Mouse (Mus musculus) forebrain, embryonic 16.5 days (tissue): ENCODE data around the gene Cdk5r2. TPM values are rescaled to one million over a fixed set of nuclear protein-coding genes. Genes with fewer than 3 reads are reported as not detected.

ENCODE experiments used
- ATAC-seq: fragments of 200-750 bp; cut with Nextera tagmentation; 2 replicates; pipeline ENCODE4 v1.8.0; 2017; ENCODE audit warnings: mild to moderate bottlenecking, moderate library complexity
- H3K27ac ChIP-seq: fragments of 300-500 bp; sonication (generic); 2 replicates; pipeline ENCODE4 v1.5.1; 2014; ENCODE audit warnings: low read length, control low read depth
- H3K27me3 ChIP-seq: fragments of 300-500 bp; sonication (generic); replicated peaks from 2 replicates; pipeline ENCODE4 v1.6.1; 2014; ENCODE audit warnings: low read length; ENCODE audit not compliant: control insufficient read depth, insufficient read depth
- H3K36me3 ChIP-seq: fragments of 300-500 bp; sonication (generic); 2 replicates; pipeline ENCODE4 v1.6.1; 2014; ENCODE audit not compliant: control insufficient read depth, insufficient read depth
- H3K4me1 ChIP-seq: fragments of 300-500 bp; sonication (generic); replicated peaks from 2 replicates; pipeline ENCODE4 v1.6.1; 2014; ENCODE audit warnings: low read length; ENCODE audit not compliant: control insufficient read depth, insufficient read depth
- H3K4me2 ChIP-seq: fragments of 300-500 bp; sonication (generic); 2 replicates; pipeline ENCODE4 v1.6.1; 2014; ENCODE audit warnings: mild to moderate bottlenecking, low read length, control low read depth
- H3K4me3 ChIP-seq: fragments of 300-500 bp; sonication (generic); replicated peaks from 2 replicates; pipeline ENCODE4 v1.5.1; 2014; ENCODE audit warnings: mild to moderate bottlenecking, low read length, control low read depth
- H3K9ac ChIP-seq: fragments of 300-500 bp; sonication (generic); replicated peaks from 2 replicates; pipeline ENCODE4 v1.6.1; 2014; ENCODE audit warnings: low read depth, low read length, control low read depth
- H3K9me3 ChIP-seq: fragments of 300-500 bp; sonication (generic); 2 replicates; pipeline ENCODE4 v1.6.1; 2016; ENCODE audit warnings: low read length; ENCODE audit not compliant: control insufficient read depth
- WGBS: fragments of 180-500 bp; shearing (Covaris S2); extraction: QIAGEN DNeasy Blood & Tissue Kit; methylation state at CpG from one replicate; pipeline ENCODE4 v1.1.7; 2014; 5-methylcytosine and 5-hydroxymethylcytosine counted together
- polyA plus RNA-seq: library from polyadenylated mRNA; unstranded; fragments of >200 nt; fragmentation: Nextera tagmentation; extraction: Ambion mirVana; gene quantifications from 2 replicates; pipeline ENCODE4 v1.2.1, GENCODE M21; 2015

Gene Cdk5r2
- polyA plus RNA-seq, 1 experiment from 2014 or later: 2.8 TPM

- Histone ChIP-seq H3K36me3 (no peaks in the 10 kb centered on the region), H3K9me3 (no peaks in the 10 kb centered on the region), H3K4me3 (no peak overlapping the region), H3K27me3 (0 out of 2 replicates have a peak, but pooled peaks cover 8% of the 10 kb centered on the region), H3K4me1 (peaks cover under 1% of the 10 kb centered on the region), H3K27ac (no peak overlapping the region), H3K4me2 (no peak overlapping the region), H3K9ac (no peak overlapping the region)
- 41% methylated on average over 9 of the region's 9 CpGs for WGBS
- no peak for ATAC-seq
Measured at GRCm38 (mm10) chr1:74846341-74846740, 8.4 kb upstream of the Cdk5r2 start.

GRCm38 (mm10) chr1:74848946-74849345, 5.8 kb upstream of the Cdk5r2 start:
- H3K9me3 ChIP-seq: no peaks in the 10 kb centered on the region
- H3K36me3 ChIP-seq: no peaks in the 10 kb centered on the region
- 46% methylated on average over 5 of the region's 5 CpGs for WGBS
- peaks cover 3% of the 10 kb centered on the region for H3K4me1 ChIP-seq
- H3K4me2 ChIP-seq: no peak overlapping the region
- ATAC-seq: no peak
- H3K4me3 ChIP-seq: no peak overlapping the region
- no peak overlapping the region for H3K9ac ChIP-seq
- no peak overlapping the region for H3K27ac ChIP-seq
- peaks cover 13% of the 10 kb centered on the region for H3K27me3 ChIP-seq

- H3K36me3 ChIP-seq: no peaks in the 10 kb centered on the region
- H3K4me1 ChIP-seq: peaks cover 11% of the 10 kb centered on the region
- H3K4me3 ChIP-seq: no peak overlapping the region
- 20% methylated on average over 6 of the region's 6 CpGs for WGBS
- H3K27me3 ChIP-seq: peaks cover 16% of the 10 kb centered on the region
- no peak for ATAC-seq
- H3K9me3 ChIP-seq: no peaks in the 10 kb centered on the region
- H3K9ac ChIP-seq: no peak overlapping the region
- H3K27ac ChIP-seq: no peak overlapping the region
- no peak overlapping the region for H3K4me2 ChIP-seq
Measured at GRCm38 (mm10) chr1:74850251-74850650, 4.5 kb upstream of the Cdk5r2 start.

- Histone ChIP-seq H3K4me3 (no peak overlapping the region), H3K4me2 (no peak overlapping the region), H3K4me1 (peaks cover 20% of the 10 kb centered on the region), H3K9me3 (no peaks in the 10 kb centered on the region), H3K9ac (no peak overlapping the region), H3K27me3 (peaks cover 19% of the 10 kb centered on the region), H3K27ac (no peak overlapping the region), H3K36me3 (no peaks in the 10 kb centered on the region)
- 7% methylated on average over 6 of the region's 6 CpGs for WGBS
- ATAC-seq: no peak
Measured at GRCm38 (mm10) chr1:74851001-74851775, 3.5 kb upstream of the Cdk5r2 start.

- peak overlapping the region; percentile 90 for H3K9ac ChIP-seq
- H3K36me3 ChIP-seq: no peaks in the 10 kb centered on the region
- 0% methylated on average over 34 of the region's 48 CpGs for WGBS
- H3K27me3 ChIP-seq: peaks cover 36% of the 10 kb centered on the region
- H3K27ac ChIP-seq: peak overlapping the region; percentile 41; the same call in 1 of the 2 replicates
- peak; percentile 3; the same call in 1 of the 2 replicates for ATAC-seq
- H3K4me2 ChIP-seq: peak overlapping the region; percentile 83
- H3K9me3 ChIP-seq: no peaks in the 10 kb centered on the region
- peak overlapping the region; percentile 88 for H3K4me3 ChIP-seq
- H3K4me1 ChIP-seq: peaks cover 52% of the 10 kb centered on the region
Measured at GRCm38 (mm10) chr1:74855156-74855555, 422 bp downstream of the Cdk5r2 start.

GRCm38 (mm10) chr1:74855651-74856438, 1.1 kb downstream of the Cdk5r2 start:
- H3K9ac ChIP-seq: peak overlapping the region; percentile 90
- H3K36me3 ChIP-seq: no peaks in the 10 kb centered on the region
- H3K4me2 ChIP-seq: peak overlapping the region; percentile 83
- H3K9me3 ChIP-seq: no peaks in the 10 kb centered on the region
- ATAC-seq: no peak
- H3K27ac ChIP-seq: no peak overlapping the region
- H3K27me3 ChIP-seq: peaks cover 38% of the 10 kb centered on the region
- H3K4me3 ChIP-seq: peak overlapping the region; percentile 88
- under 1% methylated on average over 74 of the region's 74 CpGs for WGBS
- peaks cover 52% of the 10 kb centered on the region for H3K4me1 ChIP-seq

- no peaks in the 10 kb centered on the region for H3K9me3 ChIP-seq
- H3K4me3 ChIP-seq: peak overlapping the region; percentile 88
- peaks cover 39% of the 10 kb centered on the region for H3K27me3 ChIP-seq
- H3K36me3 ChIP-seq: no peaks in the 10 kb centered on the region
- H3K27ac ChIP-seq: no peak overlapping the region
- peak overlapping the region; percentile 83 for H3K4me2 ChIP-seq
- H3K9ac ChIP-seq: peak overlapping the region; percentile 90
- H3K4me1 ChIP-seq: peaks cover 51% of the 10 kb centered on the region
- 4% methylated on average over 11 of the region's 11 CpGs for WGBS
- ATAC-seq: no peak
Measured at GRCm38 (mm10) chr1:74856439-74856720, 1.6 kb downstream of the Cdk5r2 start.

GRCm38 (mm10) chr1:74856791-74857190, 2.1 kb downstream of the Cdk5r2 start:
- H3K27me3 ChIP-seq: peaks cover 39% of the 10 kb centered on the region
- no peak overlapping the region for H3K27ac ChIP-seq
- H3K4me2 ChIP-seq: peak overlapping the region; percentile 83
- H3K9me3 ChIP-seq: no peaks in the 10 kb centered on the region
- no peak for ATAC-seq
- H3K9ac ChIP-seq: no peak overlapping the region; the same call in 1 of the 2 replicates
- H3K36me3 ChIP-seq: no peaks in the 10 kb centered on the region
- H3K4me3 ChIP-seq: peak overlapping the region; percentile 88
- 2% methylated on average over 7 of the region's 7 CpGs for WGBS
- peaks cover 49% of the 10 kb centered on the region for H3K4me1 ChIP-seq

GRCm38 (mm10) chr1:74857201-74857600, 2.5 kb downstream of the Cdk5r2 start:
- H3K27ac ChIP-seq: no peak overlapping the region
- peak overlapping the region; percentile 88 for H3K4me3 ChIP-seq
- no peak overlapping the region for H3K9ac ChIP-seq
- peaks cover 49% of the 10 kb centered on the region for H3K4me1 ChIP-seq
- no peak for ATAC-seq
- H3K4me2 ChIP-seq: peak overlapping the region; percentile 83
- 4% methylated on average over 20 of the region's 20 CpGs for WGBS
- H3K9me3 ChIP-seq: no peaks in the 10 kb centered on the region
- peaks cover 39% of the 10 kb centered on the region for H3K27me3 ChIP-seq
- no peaks in the 10 kb centered on the region for H3K36me3 ChIP-seq
